Mouse (Mus musculus) adipose tissue, adult 10 weeks (tissue): ENCODE results near the gene Klhl20. TPM values are rescaled to one million over a fixed set of nuclear protein-coding genes. Genes with fewer than 3 reads are reported as not detected.

Experiments
- polyA plus RNA-seq: library from polyadenylated mRNA; stranded (reverse); fragments of 350-450 nt; fragmentation: Illumina TruSeq; extraction: RNeasy Lipid Tissue Mini Kit (QIAGEN cat#74804); gene quantifications from one replicate; pipeline ENCODE4 v1.2.3, GENCODE M21; 2014; ENCODE audit warnings: low read depth, low replicate concordance

Gene Klhl20
- polyA plus RNA-seq = 12.5 TPM

GRCm38 (mm10) chr1:161130726-161131664 lies at the start of gene Klhl20:
Klhl20 (minus strand) TSS chr1:161131511.

GRCm38 (mm10) chr1:161159214-161159613 lies 27.9 kb upstream of the Klhl20 start, which contains the start of gene Tex50:
Tex50 (minus strand) TSS chr1:161159314.

DNA sequence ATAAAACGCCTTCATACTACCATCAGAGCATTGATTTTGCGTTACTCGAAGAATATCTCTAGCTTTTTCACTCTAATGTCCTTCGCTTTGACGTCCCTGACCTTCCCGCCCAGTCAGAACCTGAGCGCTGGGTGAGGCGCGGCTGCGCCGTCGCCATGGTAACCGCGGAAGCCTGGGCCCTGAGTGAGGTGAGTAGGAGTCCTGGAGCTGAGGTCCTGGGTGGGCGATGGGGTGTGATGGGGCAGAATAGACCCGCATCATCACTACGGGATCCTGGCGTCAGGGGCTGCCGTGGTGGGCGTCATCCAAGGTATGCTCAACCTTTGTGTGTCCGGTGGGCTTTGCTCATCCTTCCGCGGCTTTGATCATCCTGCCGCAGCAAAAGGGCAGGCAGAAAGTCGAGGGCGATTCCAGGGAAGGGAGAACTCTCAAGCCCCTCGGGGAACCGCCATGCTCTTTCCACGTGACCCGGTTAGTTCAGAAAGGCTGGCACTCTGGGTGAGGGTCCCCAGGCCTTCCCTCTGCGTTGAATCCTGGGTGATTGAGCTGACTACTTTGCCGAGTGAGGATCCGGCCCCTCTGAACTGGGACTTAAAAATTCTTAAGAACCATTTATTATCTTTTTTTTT lies 11.3 kb upstream of the Klhl20 start, which contains the start of gene Ankrd45:
TSS of gene Ankrd45 (plus strand) at position 161 of the 629 bp plus-strand sequence.

GRCm38 (mm10) chr1:161070352-161071271 lies 60.7 kb downstream of the Klhl20 start, which contains the start of the genes Dars2 and Cenpl:
Dars2 (minus strand) TSS chr1:161070658.
Cenpl (plus strand) TSS chr1:161070713.

Other genes with a start within 250 kb of the Klhl20 start
- 7.7 TPM for gene Rc3h1, start 225.1 kb downstream of the Klhl20 start, polyA plus RNA-seq
- gene Serpinc1, start 152.9 kb downstream of the Klhl20 start, polyA plus RNA-seq = 0.32 TPM
- gene Zbtb37, start 96.7 kb downstream of the Klhl20 start, polyA plus RNA-seq = 3.4 TPM
- 15.9 TPM for gene Dars2, start 60.9 kb downstream of the Klhl20 start, polyA plus RNA-seq
- 2.9 TPM for gene Cenpl, start 60.8 kb downstream of the Klhl20 start, polyA plus RNA-seq
- gene Ankrd45, start 11.2 kb upstream of the Klhl20 start, polyA plus RNA-seq = 2.0 TPM
- gene Tex50, start 27.8 kb upstream of the Klhl20 start, polyA plus RNA-seq = 3.6 TPM
- gene Prdx6, start 119.7 kb upstream of the Klhl20 start, polyA plus RNA-seq = 709 TPM